Mouse (Mus musculus) urinary bladder, adult 2 months (tissue): ENCODE data around the gene Syn3. TPM values are rescaled to one million over a fixed set of nuclear protein-coding genes. Genes with fewer than 3 reads are reported as not detected.
"Not testable (repeated sequence)": the region's sequence is repeated elsewhere in the genome, so short reads cannot be mapped to it uniquely, and the experiment has no call there.

Source experiments
- DNase-seq: peaks from one replicate; pipeline ENCODE4 v3.0.0; 2022; ENCODE audit warnings: low spot score
- polyA plus RNA-seq: library from polyadenylated mRNA; depleted of rRNA; stranded (reverse); fragments of >200 nt; gene quantifications from 2 replicates; pipeline ENCODE4 v1.2.3, GENCODE M21; 2012

Syn3 gene
- polyA plus RNA-seq, 1 experiment: 0.73 TPM

GRCm38 (mm10) chr10:86418345-86418744, 80.4 kb downstream of the Syn3 start:
- DNase-seq: no peak

GRCm38 (mm10) chr10:86416806-86417205, 81.9 kb downstream of the Syn3 start:
- DNase-seq: no peak

- DNase-seq: no peak
These were observed 87.8 kb downstream of the Syn3 start for GRCm38 (mm10) chr10:86410868-86411267.

GRCm38 (mm10) chr10:86406952-86407351, 91.7 kb downstream of the Syn3 start:
- DNase-seq: no peak

- DNase-seq: no peak
These were observed 100.4 kb downstream of the Syn3 start for GRCm38 (mm10) chr10:86398347-86398720.

GRCm38 (mm10) chr10:86397577-86398346, 100.9 kb downstream of the Syn3 start:
- no peak for DNase-seq

- DNase-seq: no peak
These were observed 106.3 kb downstream of the Syn3 start for GRCm38 (mm10) chr10:86392399-86392798.

GRCm38 (mm10) chr10:86389913-86390312, 108.8 kb downstream of the Syn3 start:
- DNase-seq: no peak

- no peak for DNase-seq
These were observed 109.3 kb downstream of the Syn3 start for GRCm38 (mm10) chr10:86389357-86389756.

- no peak for DNase-seq
These were observed 109.9 kb downstream of the Syn3 start for GRCm38 (mm10) chr10:86388803-86389202.

GRCm38 (mm10) chr10:86387821-86388440, 110.8 kb downstream of the Syn3 start:
- DNase-seq: no peak

GRCm38 (mm10) chr10:86386232-86386631, 112.5 kb downstream of the Syn3 start:
- no peak for DNase-seq

GRCm38 (mm10) chr10:86385656-86386055, 113.0 kb downstream of the Syn3 start:
- no peak for DNase-seq

- DNase-seq: no peak
These were observed 114.0 kb downstream of the Syn3 start for GRCm38 (mm10) chr10:86384655-86385054.

GRCm38 (mm10) chr10:86381922-86382260, 116.8 kb downstream of the Syn3 start:
- DNase-seq: no peak

GRCm38 (mm10) chr10:86381150-86381921, 117.4 kb downstream of the Syn3 start:
- no peak for DNase-seq

- DNase-seq: no peak
These were observed 118.1 kb downstream of the Syn3 start for GRCm38 (mm10) chr10:86380626-86381025.

GRCm38 (mm10) chr10:86378803-86379202, 119.9 kb downstream of the Syn3 start:
- not testable (repeated sequence) for DNase-seq

- DNase-seq: no peak
These were observed 122.1 kb downstream of the Syn3 start for GRCm38 (mm10) chr10:86376392-86377185.

GRCm38 (mm10) chr10:86375903-86376302, 122.8 kb downstream of the Syn3 start:
- no peak for DNase-seq

- DNase-seq: no peak
These were observed 124.6 kb downstream of the Syn3 start for GRCm38 (mm10) chr10:86374061-86374460.

- DNase-seq: no peak
These were observed 127.1 kb downstream of the Syn3 start for GRCm38 (mm10) chr10:86371561-86371960.
